Mouse (Mus musculus) MN1 (cell line): Measurements from ENCODE around the gene Axin2.

Source experiments
- DNase-seq: peaks from one replicate; pipeline ENCODE4 v3.0.0-alpha.2; 2016; ENCODE audit warnings: low spot score

Gene Axin2

DNA sequence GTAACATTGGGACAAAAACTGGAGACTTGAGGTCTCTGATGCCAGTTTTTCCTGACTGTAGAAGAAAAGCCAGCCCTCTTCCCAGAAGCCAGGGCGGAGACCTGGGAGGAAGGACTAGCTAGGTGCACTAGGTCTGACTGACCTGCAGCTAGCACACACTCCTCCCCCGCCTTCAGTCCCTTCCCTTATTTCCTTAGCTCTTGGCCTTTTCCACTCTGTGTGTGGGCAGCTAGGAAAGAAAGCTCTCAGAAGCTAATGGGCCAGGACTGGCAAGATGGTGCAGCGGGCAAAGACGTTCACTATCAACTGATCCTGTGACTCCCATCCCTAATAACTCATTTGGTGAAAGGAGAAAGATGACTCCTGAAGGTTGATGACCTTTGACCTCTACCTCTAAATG, 17.8 kb upstream of the Axin2 start:
- DNase-seq: no peak

DNA sequence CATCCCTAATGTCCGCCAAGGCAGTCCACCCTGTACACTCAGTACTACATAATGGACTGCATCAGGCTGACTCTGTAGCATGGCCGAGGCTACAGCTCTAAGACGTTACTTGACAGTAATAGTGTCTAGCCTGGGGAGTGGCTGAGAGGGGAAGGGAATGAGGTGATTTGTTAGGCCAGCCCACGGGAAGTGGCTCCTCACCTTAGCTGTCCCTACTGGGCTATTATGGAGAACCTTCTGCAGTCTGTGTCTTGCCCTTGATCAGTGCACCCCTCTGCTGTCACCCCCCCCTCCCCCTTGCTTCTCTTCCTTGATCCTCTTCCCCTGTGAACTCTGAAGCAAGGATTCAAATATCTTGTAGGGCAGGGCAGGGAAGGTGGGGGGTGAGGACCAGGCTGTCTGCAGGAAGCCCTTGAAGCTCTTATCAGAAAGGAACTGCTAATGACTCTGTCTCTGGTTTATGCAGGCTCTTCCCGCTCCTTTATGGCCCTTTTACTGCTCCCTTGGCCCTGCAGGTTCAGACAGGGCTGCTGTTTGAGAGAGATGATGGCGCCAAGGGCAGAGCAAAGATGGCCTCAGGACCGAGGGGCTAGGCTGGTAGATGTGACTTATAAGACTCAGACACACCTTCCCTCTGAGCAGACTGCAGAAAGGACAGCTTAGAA, 13.4 kb upstream of the Axin2 start:
- no peak for DNase-seq

DNA sequence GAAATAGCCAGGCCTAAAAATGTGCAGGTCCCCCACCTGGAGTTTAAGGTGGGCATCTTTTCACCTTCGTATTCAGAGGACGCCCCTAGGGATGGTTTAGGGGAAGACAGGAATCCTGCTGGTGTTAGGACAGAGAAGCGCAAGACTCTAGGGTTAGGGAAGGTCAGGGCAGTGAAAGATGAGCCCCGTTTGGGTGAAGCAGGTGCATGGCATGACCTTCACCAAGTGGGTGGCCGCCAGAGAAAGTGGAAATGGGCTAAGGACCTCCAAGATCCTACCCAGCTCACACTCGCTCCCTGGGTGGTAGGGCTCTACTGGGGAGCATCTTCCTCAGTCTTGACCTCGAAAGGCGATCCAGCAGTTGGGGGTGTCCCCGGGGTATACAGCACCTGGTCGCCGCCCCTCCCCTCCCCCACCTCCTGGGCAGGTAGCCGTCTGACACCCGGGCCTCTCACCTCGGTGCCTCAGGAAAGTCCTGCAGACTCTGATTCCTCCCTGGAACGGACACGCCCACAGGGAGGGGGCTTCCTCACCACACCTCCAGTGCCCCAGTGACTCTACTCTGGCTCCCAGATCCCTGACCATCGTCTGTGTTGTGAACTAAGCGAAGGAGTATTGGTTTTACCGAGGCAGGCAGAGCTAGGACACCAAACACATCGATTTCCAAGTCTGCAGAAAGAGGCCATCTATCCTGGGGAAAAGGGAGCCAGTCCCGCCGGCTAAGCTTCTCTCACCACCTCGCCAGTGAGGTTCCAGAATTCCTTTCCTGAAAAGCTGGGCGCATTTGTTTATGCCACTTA, 10.6 kb upstream of the Axin2 start:
- DNase-seq: no peak

DNA sequence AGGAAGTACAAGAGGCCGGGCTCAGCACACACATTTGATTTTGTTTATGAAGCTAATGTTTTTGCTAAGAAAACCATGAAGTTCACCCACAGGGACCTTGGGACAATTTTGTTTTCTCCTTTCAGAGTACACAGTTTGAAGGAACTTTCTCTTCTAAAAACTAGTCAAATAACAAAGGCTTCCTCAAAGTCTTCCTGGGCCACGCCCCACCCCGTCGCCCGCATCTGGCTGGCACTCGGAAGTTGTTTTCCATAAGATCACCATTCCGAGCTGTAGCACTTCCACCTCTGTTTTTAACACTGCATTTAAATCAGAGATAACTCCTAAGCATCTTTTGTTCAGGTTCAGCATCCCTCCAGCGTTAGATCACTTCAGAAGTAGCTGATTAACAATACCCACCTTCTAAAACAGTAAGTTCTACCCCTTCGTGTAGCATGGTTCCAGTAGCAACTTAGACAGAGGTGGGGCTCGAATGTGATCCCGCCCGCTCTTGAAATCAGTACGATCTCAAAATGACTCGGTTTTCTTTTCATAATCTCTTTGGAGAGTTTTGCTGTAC, 9.7 kb upstream of the Axin2 start:
- DNase-seq: no peak

DNA sequence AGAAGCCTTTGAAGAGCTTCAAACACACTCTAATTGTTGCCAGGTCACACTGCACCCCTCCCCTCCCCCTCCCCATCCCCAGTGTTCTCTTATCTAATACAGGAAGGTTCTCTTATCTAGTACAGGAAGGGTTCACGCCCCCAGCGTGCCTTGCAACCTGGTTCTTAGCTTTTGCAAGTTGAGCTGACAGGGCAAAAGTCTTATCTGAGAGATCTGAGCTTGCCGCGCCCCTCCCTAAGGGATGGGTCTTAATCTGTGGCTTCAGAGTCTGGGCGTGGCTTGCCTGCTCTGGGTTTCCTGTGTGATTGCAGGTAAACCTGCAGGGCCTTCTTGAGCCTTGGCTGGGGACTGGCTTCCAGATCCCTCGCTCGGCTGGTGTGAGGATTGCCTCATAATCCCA, 9.2 kb upstream of the Axin2 start:
- DNase-seq: no peak

DNA sequence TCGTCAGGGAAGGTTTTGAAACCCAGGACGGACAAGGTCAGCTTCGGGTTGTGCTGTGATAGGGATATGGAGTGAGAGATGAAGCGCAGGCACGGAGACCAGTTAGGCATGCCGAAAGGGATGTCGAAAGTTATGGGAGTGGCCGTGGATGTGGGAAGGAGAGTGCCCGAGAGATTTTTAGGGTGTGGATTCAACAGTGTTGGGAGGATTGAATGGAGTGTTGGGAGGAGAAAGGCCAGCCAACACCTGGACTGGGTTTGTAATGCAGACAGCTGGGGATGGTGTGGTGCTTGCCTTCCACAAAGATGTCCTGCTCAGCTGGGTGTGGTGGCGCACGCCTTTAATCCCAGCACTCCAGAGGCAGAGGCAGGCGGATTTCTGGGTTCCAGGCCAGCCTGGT, 8.0 kb upstream of the Axin2 start:
- no peak for DNase-seq

DNA sequence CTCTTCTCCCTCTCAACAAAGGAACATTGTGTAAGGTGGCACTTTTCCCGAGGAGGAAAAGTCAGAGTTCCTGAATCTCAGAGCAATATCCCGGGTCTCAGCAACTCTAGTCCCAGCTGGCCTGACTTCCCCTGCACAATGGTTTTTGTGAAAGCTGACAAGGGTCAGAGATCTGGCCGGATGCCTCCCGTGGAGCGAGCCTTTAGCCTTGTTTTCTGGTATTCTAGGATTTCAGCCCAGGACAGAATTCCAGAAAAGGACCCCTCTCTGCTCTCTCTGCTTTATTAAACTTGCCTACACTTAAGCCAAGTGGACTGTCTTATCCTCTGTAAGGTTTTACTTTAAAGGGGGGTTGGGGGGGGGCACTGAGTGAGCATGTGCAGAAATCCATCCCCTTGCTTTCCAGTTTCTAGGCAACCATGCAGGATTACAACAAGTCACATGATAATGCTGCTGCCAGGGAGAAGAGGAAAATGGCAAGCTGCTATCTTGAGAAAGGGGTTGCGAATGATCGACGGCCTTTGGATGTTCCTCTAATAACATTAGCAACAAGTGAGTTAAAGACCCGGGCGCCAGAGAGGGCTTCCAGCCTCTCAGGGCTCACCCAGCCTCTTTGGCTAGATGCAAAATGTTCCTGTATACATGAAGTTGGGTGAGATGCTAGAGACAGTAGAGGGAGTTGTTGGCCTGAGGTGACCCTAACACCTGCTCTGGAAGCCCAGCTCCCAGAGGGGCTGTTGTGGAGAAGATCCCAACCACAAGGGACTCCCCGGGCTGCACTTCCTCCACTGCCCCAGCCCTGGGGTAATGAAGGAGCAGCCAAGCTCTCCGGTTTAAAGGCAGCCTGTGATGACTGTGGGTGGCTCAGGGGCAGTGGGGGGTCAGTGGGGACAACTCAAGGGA, 2.5 kb upstream of the Axin2 start:
- no peak for DNase-seq

DNA sequence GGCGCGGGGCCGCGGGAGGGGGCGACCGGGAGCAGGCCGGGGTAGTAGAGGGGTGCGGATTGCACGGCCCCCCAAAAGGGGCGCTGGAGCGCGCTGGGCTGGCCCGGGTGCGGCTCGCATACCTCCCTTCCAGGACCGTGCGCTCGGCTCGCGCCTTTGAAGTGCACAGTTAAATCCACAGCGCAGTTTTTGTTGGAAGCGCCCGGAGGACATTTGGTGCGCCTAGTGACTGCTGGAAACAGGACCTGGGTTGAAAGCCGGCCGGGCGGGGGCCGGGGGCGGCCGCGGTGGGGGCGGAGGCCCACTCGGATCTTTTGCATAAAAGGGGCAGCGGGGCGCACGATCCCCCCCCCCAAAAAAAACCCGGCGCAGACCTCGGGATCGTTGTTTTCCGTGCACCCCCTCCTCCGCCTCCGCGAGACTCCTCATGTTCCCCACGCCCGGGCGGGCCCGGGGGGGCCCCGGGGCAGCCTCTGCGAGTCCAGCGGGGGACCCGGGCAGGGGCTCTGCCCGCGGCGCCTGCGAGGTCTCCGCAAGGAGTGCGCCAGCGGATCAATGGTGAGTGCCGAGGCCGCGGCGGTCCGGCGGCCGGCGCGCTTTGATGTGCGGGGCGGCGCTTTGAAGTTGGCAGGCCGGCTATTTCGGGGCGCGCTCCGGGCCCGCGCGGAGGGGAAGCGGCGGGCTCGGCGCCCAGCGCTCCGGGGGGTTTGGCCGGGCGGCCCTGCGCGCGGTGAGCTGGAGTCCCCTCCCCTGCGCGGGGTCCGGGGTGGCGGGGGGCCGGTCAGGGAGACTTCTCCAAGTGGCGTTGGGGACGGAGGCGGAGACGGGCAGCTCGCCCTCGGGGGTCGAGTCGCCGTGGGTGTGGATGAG, 722 bp downstream of the Axin2 start:
- peak; percentile 75 for DNase-seq

DNA sequence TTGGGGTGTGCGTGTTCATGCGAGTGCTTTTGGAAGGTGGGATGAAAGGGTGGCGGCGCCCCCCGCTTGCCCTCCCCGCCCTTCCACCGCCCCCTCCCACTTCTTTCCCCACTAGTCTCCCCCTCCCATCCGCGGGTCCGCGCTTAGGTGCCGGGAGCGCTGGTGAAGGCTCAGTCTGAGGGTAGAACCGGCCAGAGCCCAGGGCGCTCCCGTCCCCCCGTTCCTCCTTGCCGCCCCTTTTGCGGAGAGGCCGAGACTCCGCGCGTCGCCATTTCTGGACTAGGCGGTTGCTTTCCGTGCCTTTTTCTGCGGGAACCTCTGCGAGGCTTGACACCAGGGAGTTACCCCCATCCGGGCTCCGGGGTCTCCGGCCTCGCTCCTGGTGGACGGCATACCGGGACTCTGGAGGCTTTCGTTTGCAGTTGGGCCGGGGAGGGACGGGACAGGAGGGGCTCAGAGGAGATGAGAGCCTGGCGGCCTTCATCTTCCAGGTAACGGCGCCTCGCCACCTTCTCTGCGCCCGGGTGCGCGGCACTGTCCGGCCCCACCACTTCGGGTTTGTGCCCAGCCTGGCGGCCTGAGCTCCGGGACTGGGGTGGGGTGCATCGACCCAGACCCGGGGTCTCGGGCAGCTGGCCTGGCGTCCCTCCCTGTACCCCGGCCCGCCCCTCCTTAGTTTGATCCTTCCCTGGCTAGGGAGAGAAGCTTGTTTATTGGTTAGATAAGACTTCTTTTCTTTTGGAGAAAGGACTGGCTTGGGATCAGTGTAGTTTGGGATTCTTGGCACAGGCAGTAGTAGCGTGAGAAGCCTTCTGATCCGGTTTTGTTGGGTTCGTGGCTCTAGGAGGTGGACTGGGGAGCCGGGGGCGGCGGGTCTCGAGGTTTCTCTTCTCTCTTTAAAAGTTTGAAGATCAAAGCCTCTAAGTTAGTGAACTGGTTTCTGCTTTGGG, 1.6 kb downstream of the Axin2 start:
- DNase-seq: no peak

DNA sequence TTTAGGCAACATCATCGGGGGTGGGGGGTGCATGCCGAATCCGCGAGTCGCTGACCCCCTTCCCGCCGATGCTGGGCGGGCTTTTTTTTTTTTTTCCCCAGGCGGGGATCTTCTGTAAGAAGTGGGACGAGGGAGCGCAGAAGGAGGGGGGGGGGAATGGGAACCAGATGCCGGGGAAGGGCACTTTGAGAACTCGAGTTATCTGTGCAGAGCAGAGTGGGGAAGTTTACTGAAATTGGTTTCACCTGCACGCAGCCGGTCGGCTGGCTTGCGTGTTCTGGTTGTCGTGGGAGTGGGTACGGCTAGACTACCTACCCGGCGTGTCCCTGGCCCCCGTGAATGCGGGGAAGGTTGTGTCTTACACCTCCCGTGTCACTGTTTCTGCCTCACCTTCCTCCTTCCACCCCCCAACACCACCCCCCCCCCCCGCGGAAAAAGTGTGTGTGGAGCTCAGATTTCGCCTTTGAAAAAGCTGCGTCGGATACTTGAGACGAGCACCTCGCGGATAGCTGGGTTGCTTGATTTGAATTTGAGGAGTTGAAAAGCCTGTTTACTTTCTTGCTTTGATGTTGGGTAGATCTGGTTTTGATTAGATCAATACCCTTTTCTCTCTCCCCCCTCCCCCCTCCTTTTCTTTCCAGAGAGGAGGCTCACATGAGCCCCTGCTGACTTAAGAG, 2.5 kb downstream of the Axin2 start:
- DNase-seq: no peak

DNA sequence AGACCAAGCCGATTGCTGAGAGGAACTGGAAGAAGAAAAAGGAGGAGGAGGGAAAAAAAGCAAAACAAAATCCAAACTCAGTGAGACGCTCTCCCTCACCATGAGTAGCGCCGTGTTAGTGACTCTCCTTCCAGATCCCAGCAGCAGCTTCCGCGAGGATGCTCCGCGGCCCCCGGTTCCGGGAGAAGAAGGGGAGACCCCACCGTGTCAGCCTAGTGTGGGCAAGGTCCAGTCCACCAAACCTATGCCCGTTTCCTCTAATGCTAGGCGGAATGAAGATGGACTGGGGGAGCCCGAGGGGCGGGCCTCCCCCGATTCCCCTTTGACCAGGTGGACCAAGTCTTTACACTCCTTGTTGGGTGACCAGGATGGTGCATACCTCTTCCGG, 3.0 kb downstream of the Axin2 start:
- DNase-seq: no peak

DNA sequence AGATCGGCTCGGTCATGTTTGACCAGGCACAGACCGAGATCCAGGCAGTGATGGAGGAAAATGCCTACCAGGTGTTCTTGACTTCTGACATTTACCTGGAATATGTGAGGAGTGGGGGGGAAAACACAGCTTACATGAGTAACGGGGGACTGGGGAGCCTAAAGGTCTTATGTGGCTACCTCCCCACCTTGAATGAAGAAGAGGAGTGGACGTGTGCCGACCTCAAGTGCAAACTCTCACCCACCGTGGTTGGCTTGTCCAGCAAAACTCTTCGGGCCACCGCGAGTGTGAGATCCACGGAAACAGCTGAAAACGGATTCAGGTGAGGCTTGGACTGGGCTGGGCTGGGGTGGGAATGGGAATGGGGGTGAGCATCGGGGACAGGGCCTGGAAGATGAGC, 3.6 kb downstream of the Axin2 start:
- DNase-seq: no peak

DNA sequence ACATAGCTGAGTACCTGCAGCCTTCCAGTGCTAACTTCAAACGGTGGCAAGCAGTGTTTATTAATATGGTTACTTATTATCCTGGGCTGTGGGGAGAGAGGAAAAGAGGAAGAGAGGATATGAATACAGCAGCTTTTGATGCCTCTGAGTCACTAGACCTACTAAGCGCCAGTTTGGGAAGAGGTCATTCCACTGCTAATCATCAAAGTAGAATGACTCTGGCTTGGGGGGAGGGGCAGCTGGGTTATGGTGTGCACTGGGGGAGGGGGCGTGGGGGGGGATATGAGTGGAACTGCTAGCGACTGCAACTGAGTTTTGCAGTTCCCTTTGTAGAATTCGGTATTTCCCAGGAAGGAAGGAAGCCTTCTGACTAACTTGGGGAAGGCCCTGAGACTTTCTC, 4.2 kb downstream of the Axin2 start:
- no peak for DNase-seq

DNA sequence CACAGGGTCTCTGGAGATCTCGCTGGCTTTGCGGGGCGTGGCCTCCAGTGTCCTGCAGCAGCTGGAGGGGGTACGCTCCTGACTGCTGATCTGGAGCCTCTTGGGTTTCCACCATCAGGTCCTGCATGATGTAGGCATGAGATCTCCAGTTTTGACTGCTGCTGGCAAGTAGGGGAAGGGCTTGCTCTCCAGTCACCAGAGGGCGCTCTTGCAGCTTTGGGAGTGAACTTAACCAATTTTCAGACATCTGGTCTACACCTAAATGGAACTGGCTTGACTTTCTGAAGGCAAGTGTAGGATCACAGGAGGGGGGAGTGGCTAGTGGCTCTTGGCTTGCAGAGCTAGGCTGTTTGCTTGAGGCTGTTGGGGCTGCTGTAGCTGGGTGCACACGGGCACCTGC, 5.1 kb downstream of the Axin2 start:
- DNase-seq: peak; percentile 80

DNA sequence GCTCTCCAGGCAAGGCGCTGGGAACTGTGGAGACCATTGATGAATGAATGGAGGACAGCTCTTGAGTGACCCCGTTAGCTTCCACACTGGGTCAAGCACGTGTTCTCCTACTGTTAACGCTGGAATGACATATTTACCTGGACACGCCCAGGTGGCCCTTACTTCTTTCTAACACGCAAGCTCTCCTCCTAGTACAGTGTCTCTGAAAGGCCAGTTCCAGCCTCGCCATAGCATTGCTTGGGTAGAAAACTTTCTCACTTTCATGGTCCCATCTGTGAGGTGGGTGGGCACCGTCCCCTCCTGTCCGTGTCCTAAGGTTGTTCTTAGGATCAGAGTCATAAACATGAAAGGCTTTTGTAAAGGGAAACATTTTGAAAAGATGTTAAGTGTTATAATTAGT, 5.7 kb downstream of the Axin2 start:
- no peak for DNase-seq

DNA sequence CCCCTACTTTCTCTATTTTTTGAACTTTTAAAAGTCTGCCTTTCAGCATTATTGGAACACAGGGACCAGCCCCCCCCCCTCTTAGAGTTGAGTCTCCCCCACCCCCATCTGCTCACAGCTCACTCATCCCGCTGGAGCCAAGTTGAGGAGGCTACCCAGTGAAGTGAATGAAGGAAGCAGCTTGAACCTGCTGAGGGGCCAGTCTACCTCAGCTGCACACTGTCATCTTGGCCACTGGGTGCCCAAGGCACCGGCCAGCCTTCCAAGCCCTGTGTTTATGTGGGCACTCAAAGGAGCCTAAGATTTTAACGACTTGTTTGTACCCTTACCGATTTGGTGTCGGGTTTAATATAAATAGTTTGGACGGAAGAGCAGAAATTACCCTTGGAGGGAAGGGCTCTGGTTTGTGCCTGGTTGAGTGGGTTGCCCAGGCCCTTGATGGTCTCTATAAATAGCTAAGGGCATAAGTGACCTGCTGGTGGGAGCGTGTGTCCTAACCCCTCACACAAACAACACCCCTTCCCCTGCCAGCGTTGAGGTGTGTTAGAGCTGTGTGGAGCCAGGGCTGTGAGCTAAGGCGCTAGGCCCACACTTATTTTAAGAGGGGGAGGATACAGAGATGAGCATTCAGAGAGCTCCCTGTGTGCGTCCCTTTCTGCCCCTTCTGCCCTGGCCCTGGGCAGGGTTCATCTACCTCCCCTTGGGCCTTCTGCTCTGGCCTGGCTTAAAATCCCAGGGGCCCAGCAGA, 6.4 kb downstream of the Axin2 start:
- DNase-seq: no peak

DNA sequence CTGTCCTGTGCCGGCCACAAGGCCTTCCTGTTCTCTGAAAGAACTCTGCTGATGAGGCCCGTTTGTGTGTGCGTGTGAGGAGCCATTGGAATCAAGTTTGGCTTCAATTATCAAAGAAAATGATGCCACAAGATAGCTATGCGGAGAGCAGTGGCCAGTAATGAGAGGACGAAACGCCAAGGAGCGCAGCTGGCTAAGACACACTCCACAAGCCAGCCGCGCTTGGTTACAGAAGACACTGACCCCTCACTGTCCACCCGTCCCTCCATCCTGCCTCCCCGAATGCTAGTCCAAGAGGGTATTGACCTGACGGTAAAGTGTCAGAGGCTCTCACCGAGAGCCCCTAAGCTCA, 6.9 kb downstream of the Axin2 start:
- DNase-seq: no peak

DNA sequence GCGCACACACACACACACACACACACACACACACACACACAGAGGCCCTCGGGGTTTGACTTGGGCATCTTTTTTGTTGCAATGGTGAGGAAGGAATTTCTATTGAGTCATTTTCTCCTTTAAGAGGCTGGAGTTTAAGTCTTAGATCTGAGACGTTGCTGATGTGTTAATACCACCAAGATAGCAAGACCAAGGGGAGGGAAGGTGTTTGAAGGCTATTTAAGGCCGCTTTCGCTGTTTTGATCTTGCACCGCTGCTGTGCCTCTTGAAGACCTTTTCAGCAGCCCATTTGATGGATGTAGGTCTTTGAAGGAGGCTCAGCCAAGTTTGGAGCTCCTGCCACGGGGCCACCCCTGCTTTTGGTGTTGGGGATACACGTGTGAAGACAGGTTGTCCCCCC, 7.9 kb downstream of the Axin2 start:
- DNase-seq: no peak

DNA sequence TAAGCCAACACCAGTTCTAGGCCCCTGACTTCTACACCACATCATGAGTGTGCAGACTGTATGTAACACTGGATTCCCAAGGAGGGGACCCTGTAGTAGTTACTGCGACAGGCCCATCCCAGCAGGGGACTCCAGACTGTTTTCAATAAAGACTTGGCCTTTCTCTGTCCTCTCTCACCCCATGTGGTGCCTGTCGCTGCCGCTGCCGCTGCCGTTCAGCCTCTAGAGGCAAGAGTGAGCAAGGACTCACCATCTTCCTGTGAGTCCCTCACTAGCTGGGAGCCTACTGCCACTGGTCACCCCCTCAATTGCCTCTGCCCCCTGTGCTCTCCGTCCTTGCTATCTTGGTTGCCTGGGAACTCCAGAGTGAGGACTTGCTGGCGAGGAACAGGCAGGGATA, 8.6 kb downstream of the Axin2 start:
- no peak for DNase-seq
